Mouse (Mus musculus): Measurements from ENCODE around the gene Hoxb2.

DNA sequence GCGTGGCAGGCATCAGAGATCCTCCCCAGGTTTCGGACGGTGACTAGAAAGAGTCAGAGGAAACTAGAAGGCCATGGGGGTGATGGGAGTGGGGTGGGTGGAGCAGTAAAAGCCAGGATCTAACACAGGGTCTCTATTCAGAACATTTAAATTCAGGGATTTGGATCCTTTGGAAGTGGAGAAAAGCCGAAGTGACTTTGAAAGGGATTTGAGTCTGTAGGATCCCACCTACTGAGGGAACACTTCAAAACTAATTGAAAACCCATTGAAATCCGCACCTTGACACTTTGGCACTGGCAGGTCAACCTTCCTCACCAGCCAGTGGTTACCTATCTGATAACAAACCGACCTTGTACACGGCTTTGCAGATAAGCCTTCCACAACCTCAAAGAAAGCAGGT, 24.5 kb downstream of the Hoxb2 start:
- TF ChIP-seq POLR2A (IDR thresholded peaks at IDR 0.05; ENCODE audit: borderline replicate concordance, insufficient read depth, low read length) = no peak
- TF ChIP-seq CTCF (IDR thresholded peaks at IDR 0.05; ENCODE audit: borderline replicate concordance, insufficient read depth, low read depth, low read length) = no peak

Data from cerebellum, adult 2 months (tissue).